1 mouse cellular context compared by ENCODE assay signal in the genomic region with DNA sequence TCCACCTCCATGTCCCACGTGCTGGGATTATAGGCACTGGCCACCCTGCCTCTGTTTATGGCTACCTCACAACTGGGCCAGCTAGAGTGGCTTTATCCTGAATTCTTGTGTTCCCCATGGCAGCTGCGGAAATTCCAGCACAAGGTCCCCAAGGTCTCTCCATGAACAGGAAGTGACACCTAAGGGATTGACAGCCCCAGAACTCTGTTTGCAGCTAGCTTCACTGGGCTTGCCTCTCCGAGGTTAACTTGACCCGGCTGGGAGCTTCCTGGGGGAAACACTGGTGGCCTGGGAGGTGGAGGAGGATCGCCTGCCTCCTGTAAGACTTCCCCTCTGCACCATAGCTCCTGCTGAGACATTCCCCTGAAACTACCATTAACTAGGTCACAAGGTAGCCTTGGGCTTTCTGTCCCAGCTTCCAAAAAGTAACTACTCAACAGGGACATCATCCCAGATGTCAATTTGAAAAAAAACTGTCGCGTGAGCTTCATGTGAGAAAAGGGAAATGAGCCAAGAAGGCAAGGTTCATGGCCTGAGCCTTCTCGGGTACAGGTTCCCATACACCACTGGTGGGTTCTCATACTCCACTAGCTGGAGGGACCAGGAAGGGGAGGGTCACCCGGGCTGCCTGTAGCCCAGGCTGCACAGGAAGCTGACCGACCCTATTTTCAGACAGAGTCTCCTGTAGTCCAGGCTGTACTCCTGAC.
TF ChIP-seq lines count a peak whose summit lies in the region.

No protein-coding gene starts in this region.

TF ChIP-seq in MEL, 35 proteins besides CTCF, POLR2A, EP300 and RAD21 (continued from another document):
- peak; percentile 92 for TF ChIP-seq BHLHE40 (IDR thresholded peaks at IDR 0.05; ENCODE audit: borderline replicate concordance, low read depth, low read length)
- no peak for TF ChIP-seq ETS1 (IDR thresholded peaks at IDR 0.05; ENCODE audit: low read depth, low read length)
